Mouse (Mus musculus): ENCODE data around the gene Anxa3. TPM values are rescaled to one million over a fixed set of nuclear protein-coding genes. Genes with fewer than 3 reads are reported as not detected.

Gene Anxa3
- polyA plus RNA-seq (2012; rRNA removed): 16.0 and 19.7 TPM in 2 replicates

DNA sequence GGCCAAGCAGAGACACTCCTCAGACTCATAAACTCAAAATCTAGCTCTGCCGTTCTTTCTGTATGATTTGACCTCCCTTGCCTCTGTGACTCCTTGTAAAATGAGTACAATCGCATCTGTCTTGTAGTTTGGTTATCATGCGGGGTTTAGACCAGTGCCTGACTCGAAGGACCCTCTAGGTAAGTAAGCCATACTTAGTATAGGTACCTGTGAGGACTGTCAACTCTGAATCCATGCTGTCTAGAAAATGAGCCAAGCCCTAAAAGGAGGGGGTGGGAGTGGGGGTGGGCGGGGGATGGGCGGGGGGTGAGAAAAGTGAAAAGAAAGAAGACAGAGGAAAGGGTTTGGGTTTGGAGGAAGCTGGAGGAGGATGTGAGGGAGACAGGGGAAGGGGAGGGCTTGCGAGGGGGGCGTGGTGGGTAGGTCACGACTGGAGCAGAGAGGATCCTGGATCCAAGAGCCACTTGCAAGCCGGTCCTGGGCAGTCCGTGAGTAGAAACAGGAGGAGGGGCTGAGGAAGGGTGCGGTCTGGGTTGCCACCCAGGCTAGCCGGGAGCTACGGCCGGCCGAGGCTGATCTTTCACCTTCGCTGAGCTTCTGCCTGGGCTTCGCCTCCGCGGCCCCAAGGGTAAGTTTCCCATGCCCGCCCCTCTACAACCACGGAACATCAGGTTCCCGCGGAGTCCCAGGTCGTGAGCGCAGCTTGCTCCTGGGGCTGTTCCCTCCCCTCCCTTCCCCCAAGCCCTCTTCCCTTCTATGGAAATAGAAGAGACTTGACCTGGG, at the start of gene Anxa3:
Gene Anxa3 (plus strand): TSS at position 404 of the 783 bp plus-strand sequence.
- DNase-seq (ENCODE audit: low read depth): peak; percentile 37
- no peak for TF ChIP-seq CTCF (IDR thresholded peaks at IDR 0.05; ENCODE audit: borderline replicate concordance, extremely low read depth, insufficient read depth, insufficient read length)
- no peak for TF ChIP-seq POLR2A (IDR thresholded peaks at IDR 0.05; ENCODE audit: borderline replicate concordance, extremely low read depth, insufficient read depth, insufficient read length, poor library complexity, severe bottlenecking)

DNA sequence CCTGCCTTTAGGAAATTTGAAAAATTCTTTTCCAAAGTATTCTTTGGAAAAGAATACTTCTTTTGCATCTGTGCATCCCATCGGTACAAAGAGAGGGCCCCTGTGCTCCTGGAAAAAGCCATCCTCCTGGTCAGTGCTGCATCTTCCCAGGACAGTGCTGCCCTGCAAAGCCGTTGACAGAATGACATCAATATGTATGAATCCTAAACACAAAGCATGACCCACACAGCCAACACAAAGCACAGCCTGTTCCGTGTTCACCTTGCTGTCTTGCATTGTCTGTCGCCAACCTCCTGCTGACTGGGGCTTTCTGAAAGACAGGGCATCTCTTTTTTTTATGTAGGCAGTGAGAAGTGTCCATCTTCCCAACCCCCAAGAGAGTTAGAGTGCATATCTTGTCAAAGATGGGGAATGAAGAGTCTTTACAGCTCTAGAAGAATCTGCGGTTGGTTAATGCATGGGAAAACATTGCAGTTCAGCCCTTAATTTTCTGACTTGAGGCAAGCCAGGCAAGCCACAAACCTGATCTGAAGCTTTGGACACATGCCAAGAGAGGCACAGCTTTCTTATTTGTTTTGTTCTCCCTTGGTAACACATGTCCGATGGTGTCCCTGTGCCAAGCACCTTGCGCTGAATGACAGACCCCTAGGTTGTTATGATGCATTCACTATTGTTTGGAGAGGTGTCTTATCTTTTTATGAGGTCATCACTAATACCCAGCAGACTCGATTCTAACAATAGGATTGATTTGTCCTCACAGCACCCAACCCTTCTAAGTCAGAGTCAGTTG, 45.7 kb upstream of the Anxa3 start:
- peak; percentile 64 for DNase-seq (ENCODE audit: low read depth)
- TF ChIP-seq POLR2A (IDR thresholded peaks at IDR 0.05; ENCODE audit: borderline replicate concordance, extremely low read depth, insufficient read depth, insufficient read length, poor library complexity, severe bottlenecking): no peak
- TF ChIP-seq CTCF (IDR thresholded peaks at IDR 0.05; ENCODE audit: borderline replicate concordance, extremely low read depth, insufficient read depth, insufficient read length): no peak

GRCm38 (mm10) chr5:96757615-96758014, 35.5 kb upstream of the Anxa3 start:
- no peak for DNase-seq (ENCODE audit: low read depth)
- no peak for TF ChIP-seq CTCF (IDR thresholded peaks at IDR 0.05; ENCODE audit: borderline replicate concordance, extremely low read depth, insufficient read depth, insufficient read length)
- TF ChIP-seq POLR2A (IDR thresholded peaks at IDR 0.05; ENCODE audit: borderline replicate concordance, extremely low read depth, insufficient read depth, insufficient read length, poor library complexity, severe bottlenecking): no peak

DNA sequence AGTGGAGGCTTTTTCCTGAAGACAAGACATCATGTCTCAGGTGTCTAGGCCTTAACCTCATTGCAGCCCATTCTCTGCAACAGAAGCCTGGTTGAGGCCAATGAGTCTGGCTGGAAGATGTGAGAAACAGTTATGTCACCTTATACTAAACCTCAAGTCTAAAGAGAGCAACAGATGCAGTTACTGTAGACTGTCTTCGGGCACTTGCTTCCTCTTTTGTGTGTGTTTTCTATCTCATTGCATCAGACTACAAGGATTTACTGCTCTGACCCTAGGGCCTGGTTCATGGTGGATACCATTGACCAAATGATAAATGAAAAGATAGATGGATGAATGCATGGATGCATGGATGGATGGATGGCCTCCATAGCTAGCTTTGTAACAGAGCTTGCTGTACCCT, 31.1 kb upstream of the Anxa3 start:
- DNase-seq (ENCODE audit: low read depth): no peak
- TF ChIP-seq POLR2A (IDR thresholded peaks at IDR 0.05; ENCODE audit: borderline replicate concordance, extremely low read depth, insufficient read depth, insufficient read length, poor library complexity, severe bottlenecking): no peak

DNA sequence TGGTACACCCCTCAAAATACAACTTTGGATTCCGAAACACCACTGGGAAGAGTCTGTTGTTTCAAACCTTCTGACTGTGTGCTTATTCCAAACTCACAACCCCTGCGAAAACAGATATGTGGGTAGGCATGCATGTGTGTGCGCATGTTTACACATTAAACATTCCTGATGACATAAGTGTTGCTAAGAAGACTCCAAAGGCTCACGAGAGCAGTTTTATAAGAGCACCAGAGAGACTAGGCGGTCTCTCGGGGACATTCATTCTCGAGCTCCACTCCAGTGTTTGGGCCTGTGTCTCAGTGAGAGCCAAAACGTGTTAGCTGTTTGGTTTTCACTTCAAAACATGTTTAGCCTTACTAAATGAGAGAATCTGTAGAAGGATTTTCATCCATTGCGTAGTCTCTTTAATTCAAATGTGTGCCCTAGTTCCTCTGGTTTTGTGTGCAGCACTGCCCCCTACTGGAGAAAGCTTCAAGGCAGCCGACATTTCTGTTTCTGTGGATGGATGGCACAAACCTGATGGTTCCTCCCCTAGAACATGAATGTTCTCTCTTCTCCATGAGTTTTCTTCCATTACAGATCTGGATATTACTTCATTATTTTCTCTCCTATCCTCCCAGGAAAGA, 24.2 kb upstream of the Anxa3 start:
- peak; percentile 89 for DNase-seq (ENCODE audit: low read depth)
- TF ChIP-seq CTCF (IDR thresholded peaks at IDR 0.05; ENCODE audit: borderline replicate concordance, extremely low read depth, insufficient read depth, insufficient read length): peak; percentile 91
- TF ChIP-seq POLR2A (IDR thresholded peaks at IDR 0.05; ENCODE audit: borderline replicate concordance, extremely low read depth, insufficient read depth, insufficient read length, poor library complexity, severe bottlenecking): no peak

GRCm38 (mm10) chr5:96783506-96784288, 9.4 kb upstream of the Anxa3 start:
- TF ChIP-seq POLR2A (IDR thresholded peaks at IDR 0.05; ENCODE audit: borderline replicate concordance, extremely low read depth, insufficient read depth, insufficient read length, poor library complexity, severe bottlenecking) (no peak), CTCF (IDR thresholded peaks at IDR 0.05; ENCODE audit: borderline replicate concordance, extremely low read depth, insufficient read depth, insufficient read length) (no peak)

GRCm38 (mm10) chr5:96785096-96785495, 8.0 kb upstream of the Anxa3 start:
- DNase-seq (ENCODE audit: low read depth): no peak
- TF ChIP-seq CTCF (IDR thresholded peaks at IDR 0.05; ENCODE audit: borderline replicate concordance, extremely low read depth, insufficient read depth, insufficient read length): no peak
- TF ChIP-seq POLR2A (IDR thresholded peaks at IDR 0.05; ENCODE audit: borderline replicate concordance, extremely low read depth, insufficient read depth, insufficient read length, poor library complexity, severe bottlenecking): no peak

More at GRCm38 (mm10) chr5:96783506-96784288, 9.4 kb upstream of the Anxa3 start:
- DNase-seq (ENCODE audit: low read depth): no peak

DNA sequence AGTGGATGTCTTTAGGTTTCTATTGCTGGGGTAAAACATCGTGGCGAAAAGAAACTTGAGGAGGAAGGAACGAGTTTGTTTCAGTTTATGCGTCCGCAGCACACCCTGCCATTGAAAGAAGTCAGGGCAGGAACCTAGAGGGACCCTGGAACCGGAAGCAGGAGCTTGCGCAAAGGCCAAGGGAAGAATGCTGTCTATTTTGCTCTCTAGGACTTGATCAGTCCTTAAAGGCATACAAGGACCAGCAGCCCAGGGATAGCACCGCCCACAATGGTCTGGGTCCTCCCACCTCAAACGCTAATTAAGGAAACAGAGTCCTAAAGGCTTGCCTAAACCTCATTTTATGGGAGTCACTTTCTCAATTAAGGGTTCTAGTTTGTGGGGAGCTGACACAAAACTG, 717 bp upstream of the Anxa3 start:
- no peak for DNase-seq (ENCODE audit: low read depth)
- TF ChIP-seq CTCF (IDR thresholded peaks at IDR 0.05; ENCODE audit: borderline replicate concordance, extremely low read depth, insufficient read depth, insufficient read length) (no peak), POLR2A (IDR thresholded peaks at IDR 0.05; ENCODE audit: borderline replicate concordance, extremely low read depth, insufficient read depth, insufficient read length, poor library complexity, severe bottlenecking) (no peak)

GRCm38 (mm10) chr5:96793953-96794635, 955 bp downstream of the Anxa3 start:
- DNase-seq (ENCODE audit: low read depth): no peak
- TF ChIP-seq CTCF (IDR thresholded peaks at IDR 0.05; ENCODE audit: borderline replicate concordance, extremely low read depth, insufficient read depth, insufficient read length) (no peak), POLR2A (IDR thresholded peaks at IDR 0.05; ENCODE audit: borderline replicate concordance, extremely low read depth, insufficient read depth, insufficient read length, poor library complexity, severe bottlenecking) (no peak)

DNA sequence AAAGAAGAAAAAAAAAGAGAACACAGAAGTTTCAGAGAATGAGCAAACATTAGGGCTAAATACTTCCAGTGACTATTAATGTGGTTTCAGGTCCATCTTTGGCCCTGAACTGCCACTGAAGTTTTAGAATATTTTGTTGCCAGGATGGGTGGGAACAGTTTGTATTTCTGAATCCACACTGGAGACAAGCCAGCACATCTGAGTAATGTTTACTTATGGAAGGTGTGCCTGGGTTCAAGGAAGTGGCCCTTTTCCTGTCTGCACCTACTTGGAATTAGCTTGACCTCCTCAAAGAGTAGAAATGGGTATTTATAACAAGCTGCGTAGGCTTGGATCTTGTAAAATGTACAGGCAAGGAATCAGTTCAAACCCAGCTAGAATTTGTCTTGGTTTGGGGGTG, 2.6 kb downstream of the Anxa3 start:
- DNase-seq (ENCODE audit: low read depth): no peak
- no peak for TF ChIP-seq CTCF (IDR thresholded peaks at IDR 0.05; ENCODE audit: borderline replicate concordance, extremely low read depth, insufficient read depth, insufficient read length)

Data from brain, embryonic 14.5 days (tissue).